Mouse (Mus musculus): Measurements from ENCODE around the gene Ppp3ca. TPM values are rescaled to one million over a fixed set of nuclear protein-coding genes. Genes with fewer than 3 reads are reported as not detected.
A peak's percentile ranks its signal among the peaks of the same experiment; 100 is the strongest.

Gene Ppp3ca
- polyA plus RNA-seq, 1 experiment from 2014 or later, result 98.2 TPM

- Histone ChIP-seq H3K27me3 (no peaks in the 10 kb centered on the region), H3K27ac (replicated peaks) (no peak overlapping the region), H3K4me3 (no peak overlapping the region), H3K4me1 (peaks cover 41% of the 10 kb centered on the region), H3K36me3 (no peaks in the 10 kb centered on the region), H3K4me2 (replicated peaks) (no peak overlapping the region), H3K9ac (replicated peaks) (no peak overlapping the region), H3K9me3 (no peaks in the 10 kb centered on the region)
- 76% methylated on average over 11 of the region's 12 CpGs for WGBS
- ATAC-seq (ENCODE audit: low FRiP score, low read depth), result no peak
Measured at GRCm38 (mm10) chr3:136830687-136831220, 160.8 kb downstream of the Ppp3ca start.

- ATAC-seq (ENCODE audit: low FRiP score, low read depth), result no peak
- no peaks in the 10 kb centered on the region for H3K27me3 ChIP-seq
- peaks cover 53% of the 10 kb centered on the region for H3K4me1 ChIP-seq
- 36% methylated on average over 11 of the region's 11 CpGs for WGBS
- no peak overlapping the region for H3K4me3 ChIP-seq
- H3K9ac ChIP-seq (replicated peaks), result no peak overlapping the region
- no peaks in the 10 kb centered on the region for H3K9me3 ChIP-seq
- no peak overlapping the region for H3K27ac ChIP-seq (replicated peaks)
- no peaks in the 10 kb centered on the region for H3K36me3 ChIP-seq
- H3K4me2 ChIP-seq (replicated peaks), result peak overlapping the region; percentile 2; the same call in 1 of the 2 replicates
Measured at GRCm38 (mm10) chr3:136833003-136833745, 163.2 kb downstream of the Ppp3ca start.

GRCm38 (mm10) chr3:136833893-136834292 is 164.0 kb downstream of the Ppp3ca start:
- peak overlapping the region; percentile 18 for H3K4me2 ChIP-seq (replicated peaks)
- H3K27ac ChIP-seq (replicated peaks), result 0 out of 2 replicates have a peak overlapping the region, but pooled peaks have one; percentile 3
- peaks cover 53% of the 10 kb centered on the region for H3K4me1 ChIP-seq
- H3K36me3 ChIP-seq, result no peaks in the 10 kb centered on the region
- ATAC-seq (ENCODE audit: low FRiP score, low read depth), result 0 out of 2 replicates have a peak, but pooled peaks have one; percentile 27
- H3K9ac ChIP-seq (replicated peaks), result no peak overlapping the region
- 6% methylated on average over 4 of the region's 5 CpGs for WGBS
- no peak overlapping the region for H3K4me3 ChIP-seq
- H3K9me3 ChIP-seq, result no peaks in the 10 kb centered on the region
- H3K27me3 ChIP-seq, result no peaks in the 10 kb centered on the region

GRCm38 (mm10) chr3:136835851-136836250 is 165.9 kb downstream of the Ppp3ca start:
- WGBS, result 7% methylated on average over 9 of the region's 9 CpGs
- Histone ChIP-seq H3K27me3 (no peaks in the 10 kb centered on the region), H3K4me1 (peaks cover 55% of the 10 kb centered on the region), H3K9ac (replicated peaks) (no peak overlapping the region), H3K36me3 (no peaks in the 10 kb centered on the region), H3K4me2 (replicated peaks) (no peak overlapping the region), H3K9me3 (no peaks in the 10 kb centered on the region), H3K27ac (replicated peaks) (0 out of 2 replicates have a peak overlapping the region, but pooled peaks have one; percentile 25), H3K4me3 (no peak overlapping the region)
- ATAC-seq (ENCODE audit: low FRiP score, low read depth), result peak; percentile 32; the same call in 1 of the 2 replicates

- H3K9ac ChIP-seq (replicated peaks), result no peak overlapping the region
- ATAC-seq (ENCODE audit: low FRiP score, low read depth), result peak; percentile 29; the same call in 1 of the 2 replicates
- no peak overlapping the region for H3K4me2 ChIP-seq (replicated peaks)
- H3K9me3 ChIP-seq, result no peaks in the 10 kb centered on the region
- H3K27ac ChIP-seq (replicated peaks), result 0 out of 2 replicates have a peak overlapping the region, but pooled peaks have one; percentile 25
- 16% methylated on average over 17 of the region's 17 CpGs for WGBS
- H3K4me1 ChIP-seq, result peaks cover 53% of the 10 kb centered on the region
- H3K4me3 ChIP-seq, result no peak overlapping the region
- no peaks in the 10 kb centered on the region for H3K36me3 ChIP-seq
- H3K27me3 ChIP-seq, result no peaks in the 10 kb centered on the region
Measured at GRCm38 (mm10) chr3:136836319-136837193, 166.6 kb downstream of the Ppp3ca start.

GRCm38 (mm10) chr3:136837589-136837988 is 167.7 kb downstream of the Ppp3ca start:
- H3K4me1 ChIP-seq, result peaks cover 48% of the 10 kb centered on the region
- H3K4me3 ChIP-seq, result no peak overlapping the region
- 86% methylated on average over 3 of the region's 3 CpGs for WGBS

GRCm38 (mm10) chr3:136841282-136841681 is 171.4 kb downstream of the Ppp3ca start:
- H3K4me1 ChIP-seq, result peaks cover 31% of the 10 kb centered on the region
- 52% methylated on average over 3 of the region's 3 CpGs for WGBS

More at GRCm38 (mm10) chr3:136837589-136837988, 167.7 kb downstream of the Ppp3ca start:
- Histone ChIP-seq H3K27ac (replicated peaks) (no peak overlapping the region), H3K9ac (replicated peaks) (no peak overlapping the region), H3K27me3 (no peaks in the 10 kb centered on the region), H3K9me3 (no peaks in the 10 kb centered on the region), H3K36me3 (no peaks in the 10 kb centered on the region), H3K4me2 (replicated peaks) (no peak overlapping the region)
- no peak for ATAC-seq (ENCODE audit: low FRiP score, low read depth)

GRCm38 (mm10) chr3:136842384-136842783 is 172.5 kb downstream of the Ppp3ca start:
- H3K4me1 ChIP-seq, result peaks cover 25% of the 10 kb centered on the region
- 63% methylated on average over 1 of the region's 1 CpGs for WGBS
- ATAC-seq (ENCODE audit: low FRiP score, low read depth), result peak; percentile 45

More at GRCm38 (mm10) chr3:136841282-136841681, 171.4 kb downstream of the Ppp3ca start:
- Histone ChIP-seq H3K9ac (replicated peaks) (no peak overlapping the region), H3K4me2 (replicated peaks) (no peak overlapping the region), H3K9me3 (no peaks in the 10 kb centered on the region), H3K4me3 (no peak overlapping the region), H3K27me3 (no peaks in the 10 kb centered on the region), H3K36me3 (no peaks in the 10 kb centered on the region), H3K27ac (replicated peaks) (no peak overlapping the region)
- no peak for ATAC-seq (ENCODE audit: low FRiP score, low read depth)

GRCm38 (mm10) chr3:136843811-136844491 is 174.0 kb downstream of the Ppp3ca start:
- no peak overlapping the region for H3K4me3 ChIP-seq
- H3K9me3 ChIP-seq, result no peaks in the 10 kb centered on the region
- H3K4me1 ChIP-seq, result peaks cover 25% of the 10 kb centered on the region
- ATAC-seq (ENCODE audit: low FRiP score, low read depth), result peak; percentile 71
- WGBS, result 47% methylated on average over 7 of the region's 7 CpGs
- no peak overlapping the region for H3K4me2 ChIP-seq (replicated peaks)
- H3K36me3 ChIP-seq, result no peaks in the 10 kb centered on the region
- H3K27ac ChIP-seq (replicated peaks), result peak overlapping the region; percentile 27; the same call in 1 of the 2 replicates
- H3K27me3 ChIP-seq, result no peaks in the 10 kb centered on the region
- H3K9ac ChIP-seq (replicated peaks), result no peak overlapping the region

More at GRCm38 (mm10) chr3:136842384-136842783, 172.5 kb downstream of the Ppp3ca start:
- Histone ChIP-seq H3K27me3 (no peaks in the 10 kb centered on the region), H3K36me3 (no peaks in the 10 kb centered on the region), H3K9me3 (no peaks in the 10 kb centered on the region), H3K27ac (replicated peaks) (peak overlapping the region; percentile 22; the same call in 1 of the 2 replicates), H3K4me3 (no peak overlapping the region), H3K4me2 (replicated peaks) (no peak overlapping the region), H3K9ac (replicated peaks) (no peak overlapping the region)

- Histone ChIP-seq H3K4me2 (replicated peaks) (no peak overlapping the region), H3K27me3 (no peaks in the 10 kb centered on the region), H3K9me3 (no peaks in the 10 kb centered on the region), H3K36me3 (no peaks in the 10 kb centered on the region), H3K9ac (replicated peaks) (no peak overlapping the region), H3K27ac (replicated peaks) (no peak overlapping the region), H3K4me3 (no peak overlapping the region), H3K4me1 (peaks cover 3% of the 10 kb centered on the region)
- 97% methylated on average over 1 of the region's 1 CpGs for WGBS
- no peak for ATAC-seq (ENCODE audit: low FRiP score, low read depth)
Measured at GRCm38 (mm10) chr3:136849035-136849434, 179.1 kb downstream of the Ppp3ca start.

GRCm38 (mm10) chr3:136852921-136853320 is 183.0 kb downstream of the Ppp3ca start:
- 92% methylated on average over 6 of the region's 6 CpGs for WGBS
- Histone ChIP-seq H3K9me3 (no peaks in the 10 kb centered on the region), H3K4me2 (replicated peaks) (no peak overlapping the region), H3K4me1 (no peaks in the 10 kb centered on the region), H3K27ac (replicated peaks) (no peak overlapping the region), H3K4me3 (no peak overlapping the region), H3K27me3 (no peaks in the 10 kb centered on the region), H3K9ac (replicated peaks) (no peak overlapping the region), H3K36me3 (no peaks in the 10 kb centered on the region)
- ATAC-seq (ENCODE audit: low FRiP score, low read depth), result no peak

All from midbrain, embryonic 12.5 days (tissue).